Mouse (Mus musculus) embryonic fibroblast, embryonic 13.5 days (primary cell): ENCODE results near the gene Poc5.

Experiments used
- CTCF ChIP-seq: IDR thresholded peaks from 2 replicates; pipeline ENCODE4 v1.5.1; 2011; ENCODE audit warnings: mild to moderate bottlenecking, control low read depth, low read length, moderate library complexity, borderline replicate concordance; ENCODE audit not compliant: insufficient read depth
- POLR2A ChIP-seq: IDR thresholded peaks from 2 replicates; pipeline ENCODE4 v1.6.1; 2011; ENCODE audit warnings: low read depth, mild to moderate bottlenecking, control low read depth, low read length, moderate library complexity

GRCm38 (mm10) chr13:96434899-96435331 lies 46.8 kb downstream of the Poc5 start:
- no peak for TF ChIP-seq POLR2A
- no peak for TF ChIP-seq CTCF
